Mouse (Mus musculus) right cerebral cortex, postnatal 14 days (tissue): ENCODE measurements around the gene Cst9.

Experiments
- DNase-seq: peaks from one replicate; pipeline ENCODE4 v3.0.0; 2022

The Cst9 gene

DNA sequence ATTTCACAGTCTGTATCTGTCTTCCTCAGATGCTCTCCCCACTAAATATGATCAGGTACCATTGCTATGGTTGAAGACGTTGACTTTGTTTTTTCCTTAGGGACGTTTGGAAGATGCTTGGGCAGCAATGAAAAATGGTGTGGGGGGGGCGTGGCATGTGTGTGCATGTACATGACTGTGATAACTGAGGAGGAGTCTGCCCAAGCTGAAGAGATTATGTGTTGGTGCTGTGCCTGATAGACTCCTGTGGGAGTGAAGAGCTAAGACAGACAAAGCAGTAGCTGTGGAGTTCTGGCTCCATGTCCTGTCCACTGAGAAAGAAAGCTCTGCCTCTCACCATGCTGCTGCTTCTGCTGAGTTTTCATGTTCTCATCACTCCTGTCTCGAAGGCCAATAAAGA is at the start of gene Cst9:
Gene Cst9 (plus strand): TSS at position 236 of the 400 bp plus-strand sequence.
- DNase-seq = no peak

DNA sequence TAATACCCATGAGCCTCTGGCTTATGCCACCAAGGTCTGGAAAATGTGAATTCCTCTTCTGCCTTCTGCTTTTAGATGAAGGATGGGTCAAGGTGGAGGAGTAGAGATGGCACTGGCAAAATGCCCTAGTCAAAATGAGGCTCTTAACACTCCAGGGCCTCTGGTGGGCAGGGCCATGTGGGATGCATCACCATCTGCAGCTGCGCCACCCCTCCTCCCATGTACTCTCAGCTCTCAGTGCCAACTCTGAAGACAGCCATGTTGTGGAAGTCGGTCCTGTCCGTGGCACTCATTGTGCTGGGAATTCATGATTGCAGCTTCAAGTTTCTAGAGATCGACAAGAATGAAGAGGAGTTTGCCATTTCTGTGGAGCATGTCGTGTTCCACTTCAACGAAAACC is 45.8 kb upstream of the Cst9 start, which contains the start of gene Cst12:
Gene Cst12 (plus strand): TSS at position 220 of the 400 bp plus-strand sequence.
- no peak for DNase-seq

DNA sequence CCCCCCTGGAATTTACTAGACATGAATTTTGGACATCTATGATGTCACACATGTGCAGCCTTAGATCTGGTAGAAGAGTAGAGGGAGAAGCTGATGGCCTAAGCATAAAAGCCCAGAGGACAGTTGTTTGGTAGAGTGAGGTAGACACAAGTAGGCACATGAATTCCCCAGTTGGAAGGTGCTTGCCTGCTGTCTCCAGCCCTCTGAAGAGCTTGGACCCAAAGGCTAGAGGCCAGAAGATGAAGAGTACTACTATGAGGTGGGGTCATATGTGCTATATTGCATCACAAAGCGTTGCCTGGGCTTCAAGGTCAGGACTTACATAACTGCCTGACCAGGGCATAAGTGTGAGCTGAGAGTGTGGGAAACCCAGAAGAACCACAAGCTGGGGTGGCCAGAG is 36.5 kb upstream of the Cst9 start, which contains the start of gene Cst8:
Gene Cst8 (plus strand): TSS at position 301 of the 400 bp plus-strand sequence.
- no peak for DNase-seq

DNA sequence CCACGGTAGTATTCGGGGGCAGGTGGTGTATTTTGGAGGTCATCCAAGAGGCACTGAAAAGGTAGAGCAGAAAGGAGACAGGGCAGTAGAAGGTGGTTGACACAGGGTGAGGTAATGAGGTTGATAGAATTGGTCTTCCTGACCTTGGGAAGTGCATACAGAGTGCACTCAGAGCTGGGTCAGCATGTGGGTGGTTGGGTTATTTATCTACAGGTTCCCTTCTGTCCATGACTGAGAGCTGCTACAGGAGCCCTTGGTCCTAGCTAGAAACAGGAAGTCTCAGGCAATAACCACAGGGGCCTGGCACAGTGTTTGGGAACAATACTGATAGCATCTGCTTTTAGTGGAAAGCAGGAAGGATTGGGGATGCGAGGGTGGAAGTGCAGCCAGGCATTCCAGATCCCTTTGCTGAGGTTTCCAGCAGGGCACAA is 33.4 kb upstream of the Cst9 start:
- DNase-seq = no peak

DNA sequence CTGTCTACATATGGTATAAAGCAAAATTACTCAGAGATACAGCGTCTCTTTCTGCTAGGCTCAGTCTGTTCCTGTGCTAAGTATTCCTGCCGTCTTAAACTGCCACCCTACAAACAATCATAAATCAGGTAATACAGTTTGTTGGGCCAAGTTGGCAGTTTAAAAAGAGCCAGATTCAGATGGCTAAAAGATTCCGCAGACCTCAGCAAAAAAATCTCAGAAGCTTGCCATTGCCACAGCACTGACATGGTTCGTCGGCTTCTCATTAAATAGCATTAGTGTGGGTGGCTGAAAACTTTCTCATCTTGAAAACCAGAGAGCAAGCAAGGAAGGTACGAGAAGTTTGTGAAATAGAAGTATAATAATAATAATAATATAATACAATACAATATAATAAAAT is 28.3 kb upstream of the Cst9 start:
- DNase-seq = no peak

DNA sequence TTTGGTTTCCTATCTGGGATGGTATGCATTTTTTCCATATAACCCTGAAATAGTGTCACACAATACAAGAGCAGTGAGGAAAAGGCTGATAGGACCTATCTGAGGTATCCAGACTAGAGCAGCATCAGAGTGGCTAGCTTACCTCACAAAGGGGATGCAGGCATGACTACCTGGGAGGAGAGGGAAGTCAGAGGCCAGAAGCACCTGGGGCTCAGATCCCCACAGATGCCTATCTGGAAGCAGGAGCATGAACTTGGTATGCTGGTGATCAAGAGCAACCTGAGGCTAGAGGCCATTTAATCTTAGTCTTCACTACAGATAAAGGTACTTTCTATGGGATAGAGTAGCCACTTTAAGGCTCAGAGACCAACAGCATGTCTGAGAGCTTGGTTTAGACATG is 15.0 kb upstream of the Cst9 start, which contains the start of gene Cst13:
Gene Cst13 (plus strand): TSS at position 173 of the 400 bp plus-strand sequence.
- DNase-seq = no peak

DNA sequence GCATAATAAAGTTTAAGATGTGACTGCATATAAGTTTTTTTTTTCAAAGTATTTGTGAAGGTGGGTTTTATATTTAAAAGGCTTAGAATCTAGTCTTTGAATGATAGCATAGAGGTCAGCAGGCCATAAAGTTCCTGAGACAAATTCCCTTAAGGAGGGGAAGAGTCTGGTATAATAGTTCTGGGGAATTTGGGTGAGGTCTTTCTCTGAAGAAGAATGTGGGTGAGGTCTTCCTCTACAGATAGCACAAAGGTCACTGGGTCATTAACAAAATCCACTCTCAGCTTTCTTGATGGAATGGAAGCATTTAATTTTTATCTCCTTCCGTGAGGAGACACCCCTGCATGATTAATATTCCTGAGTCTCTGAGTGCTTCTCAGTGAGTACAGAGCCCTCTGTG is 9.0 kb upstream of the Cst9 start:
- DNase-seq = no peak

DNA sequence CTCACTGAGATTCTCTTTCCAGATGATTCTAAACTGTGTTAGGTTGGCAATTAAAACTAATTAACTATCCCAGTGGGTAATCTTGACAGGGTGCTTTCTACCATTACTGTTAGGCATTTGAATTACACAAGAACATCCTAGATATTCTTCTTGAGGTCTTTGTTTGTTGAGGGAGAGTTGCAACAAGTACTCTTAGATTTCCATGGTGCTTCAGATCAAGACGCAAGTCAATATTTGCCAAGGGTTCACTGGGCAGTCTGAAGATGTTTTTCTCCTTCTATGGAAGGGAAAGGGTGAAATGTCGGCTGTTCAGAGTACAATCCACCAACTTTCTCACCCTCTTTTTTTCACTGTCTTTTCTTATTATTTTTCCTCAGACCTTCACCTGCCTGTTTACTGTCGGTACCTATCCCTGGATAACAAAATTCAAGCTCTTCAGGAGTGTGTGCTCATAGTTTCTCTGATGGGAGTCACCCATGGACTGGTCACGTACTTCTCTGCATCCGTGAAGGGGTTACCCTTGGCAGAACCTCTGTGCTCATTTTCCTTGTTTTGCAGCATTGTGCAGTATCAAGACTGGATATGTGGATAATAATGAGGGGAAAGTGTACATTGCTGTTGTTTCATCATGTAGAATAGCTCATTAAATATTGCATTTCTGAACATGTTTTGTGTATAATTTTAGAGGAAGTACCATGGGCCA is 3.3 kb downstream of the Cst9 start:
- no peak for DNase-seq

DNA sequence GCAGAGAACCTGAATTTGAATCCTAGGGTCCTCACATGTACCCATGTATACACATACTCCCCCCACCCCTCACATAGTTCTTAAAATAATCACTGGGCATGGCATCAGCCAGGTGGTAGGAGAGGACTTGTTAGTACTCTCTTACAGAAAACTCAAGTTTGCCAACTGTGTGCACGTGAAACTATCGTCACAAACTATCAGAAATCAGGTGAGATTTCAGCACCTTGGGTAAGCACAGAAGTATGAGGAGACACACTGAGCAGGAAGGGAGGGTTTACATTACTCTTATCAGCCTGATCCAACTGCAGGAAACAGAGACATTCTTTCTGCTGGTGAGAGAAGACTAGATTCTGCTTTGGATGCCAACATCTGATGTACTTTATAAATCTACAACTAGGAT is 4.3 kb downstream of the Cst9 start:
- DNase-seq = no peak

DNA sequence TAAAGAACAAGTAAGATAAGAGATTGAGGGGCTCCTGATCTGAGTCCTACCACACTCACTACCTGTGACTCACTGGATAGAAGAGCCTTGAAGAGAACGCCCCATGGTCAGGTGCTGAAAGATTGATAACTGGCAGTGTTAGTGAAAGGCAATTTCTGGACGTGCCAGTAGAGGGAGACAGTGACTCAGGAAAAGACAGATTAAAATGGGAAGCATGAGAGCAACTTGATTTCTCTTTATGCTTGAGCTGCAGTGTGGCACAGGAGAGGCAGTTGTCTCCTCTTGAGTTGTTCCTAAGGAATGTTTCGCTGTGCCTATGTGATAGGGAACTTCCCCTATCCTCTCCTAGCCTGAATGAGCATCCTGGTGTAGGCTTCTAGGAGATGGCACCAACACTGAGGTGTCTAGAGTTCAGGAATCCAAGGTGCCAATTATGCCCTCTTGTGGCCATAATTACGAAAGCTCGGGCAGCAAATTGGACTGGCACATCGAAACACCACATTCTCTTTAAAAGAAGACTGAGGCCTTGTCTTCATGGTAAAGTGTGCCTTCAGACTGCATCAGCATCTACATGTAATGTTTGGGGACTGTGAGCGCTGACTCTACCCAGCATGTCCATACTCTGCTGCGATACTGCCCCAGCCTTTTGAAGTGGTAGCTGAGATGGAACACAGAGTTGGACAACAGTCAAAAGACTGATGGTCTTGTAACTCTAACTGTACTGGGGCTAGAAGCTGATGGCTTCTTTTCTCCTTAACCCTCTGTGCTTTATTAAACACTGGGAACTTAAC is 16.4 kb downstream of the Cst9 start:
- peak; percentile 77 for DNase-seq

DNA sequence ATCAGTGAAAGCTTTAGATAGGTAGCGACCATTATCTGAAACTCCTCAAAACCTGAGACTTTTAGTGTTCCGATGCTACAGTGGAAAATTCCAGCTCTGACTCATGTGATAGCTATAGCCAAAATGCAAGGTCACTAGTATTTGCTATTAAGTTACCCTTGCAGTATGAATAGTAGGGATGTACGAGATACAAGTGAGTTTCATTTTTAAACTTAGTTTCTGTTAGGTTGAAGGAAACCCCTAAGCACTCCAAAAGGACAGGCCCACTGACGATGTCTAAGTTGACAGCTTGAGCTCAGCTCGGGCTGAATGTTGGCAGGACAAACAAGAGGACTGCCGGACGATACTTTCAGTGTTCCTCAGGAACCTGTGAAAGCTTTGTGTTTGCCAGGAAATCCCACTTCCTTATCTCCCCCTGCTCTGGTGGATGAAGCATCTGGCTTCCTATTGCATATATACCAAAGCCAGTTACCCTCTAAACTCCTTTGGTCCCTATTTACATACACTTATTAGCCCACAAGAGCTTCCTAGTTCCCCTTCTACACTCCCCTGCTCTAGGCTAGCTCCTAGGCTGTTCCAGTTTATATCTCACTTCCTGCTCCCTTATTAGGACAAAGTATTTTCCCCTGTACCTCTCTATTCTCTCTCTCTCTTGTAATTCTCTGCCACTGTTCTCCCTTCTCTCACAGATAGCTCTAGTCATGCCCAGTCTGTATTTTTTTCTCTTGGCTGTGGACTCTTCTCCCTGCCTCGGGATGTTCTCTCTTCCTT is 21.9 kb downstream of the Cst9 start:
- DNase-seq = no peak

DNA sequence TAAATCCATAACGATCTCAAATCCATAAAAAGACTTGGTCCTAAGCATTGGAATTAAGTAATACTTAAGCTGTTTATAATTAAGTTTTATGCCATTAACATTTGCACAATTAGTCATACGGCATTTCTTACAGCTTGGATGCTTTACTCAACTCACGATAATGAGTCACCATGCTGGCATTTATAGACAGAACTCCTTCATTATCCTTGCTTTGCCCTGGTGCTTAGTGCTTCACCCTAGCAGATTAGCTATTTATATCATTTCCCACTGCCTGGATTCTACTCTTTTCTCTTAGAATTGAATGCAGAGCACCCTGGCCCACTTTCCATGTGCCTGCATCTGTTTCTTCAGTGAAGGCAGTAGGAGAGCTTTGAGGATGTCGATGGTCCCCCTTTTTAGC is 22.6 kb downstream of the Cst9 start:
- DNase-seq = no peak

DNA sequence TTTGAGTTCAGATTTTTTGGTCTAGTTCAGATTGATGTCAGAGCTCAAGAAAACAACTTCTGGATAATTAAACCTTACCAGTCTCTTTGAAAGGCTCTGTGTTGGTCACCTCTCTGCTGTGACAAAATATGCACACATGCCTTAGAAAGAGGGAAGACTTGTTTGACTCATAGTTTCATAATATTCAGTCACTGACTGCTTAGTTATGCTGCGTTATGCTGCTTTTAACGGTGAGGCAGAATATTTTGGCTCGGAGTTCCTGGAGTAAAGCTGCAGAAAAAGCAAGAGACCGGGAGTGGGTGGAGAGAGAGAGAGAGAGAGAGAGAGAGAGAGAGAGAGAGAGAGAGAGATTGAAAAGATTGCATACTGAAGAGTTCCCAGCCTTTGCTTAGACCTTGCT is 26.0 kb downstream of the Cst9 start:
- DNase-seq = no peak

DNA sequence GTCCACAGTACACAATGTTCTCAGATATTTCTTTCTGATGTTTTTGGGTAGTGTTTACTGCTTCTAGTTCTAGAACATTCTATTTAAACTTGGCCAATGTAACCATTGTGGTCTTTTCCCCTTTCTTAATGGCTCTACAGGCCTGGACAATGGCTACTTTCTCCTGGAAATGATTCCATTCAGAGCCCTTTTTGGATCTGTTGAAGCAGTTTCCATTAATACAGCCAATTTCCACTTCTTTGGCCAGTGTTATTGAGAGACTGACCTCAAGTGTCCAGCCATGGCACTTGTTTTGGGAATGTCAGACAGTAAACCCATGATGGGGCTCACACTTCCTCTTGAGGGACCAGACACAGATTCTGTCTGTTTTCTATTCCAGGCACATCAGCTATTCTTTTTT is 26.7 kb downstream of the Cst9 start:
- no peak for DNase-seq

DNA sequence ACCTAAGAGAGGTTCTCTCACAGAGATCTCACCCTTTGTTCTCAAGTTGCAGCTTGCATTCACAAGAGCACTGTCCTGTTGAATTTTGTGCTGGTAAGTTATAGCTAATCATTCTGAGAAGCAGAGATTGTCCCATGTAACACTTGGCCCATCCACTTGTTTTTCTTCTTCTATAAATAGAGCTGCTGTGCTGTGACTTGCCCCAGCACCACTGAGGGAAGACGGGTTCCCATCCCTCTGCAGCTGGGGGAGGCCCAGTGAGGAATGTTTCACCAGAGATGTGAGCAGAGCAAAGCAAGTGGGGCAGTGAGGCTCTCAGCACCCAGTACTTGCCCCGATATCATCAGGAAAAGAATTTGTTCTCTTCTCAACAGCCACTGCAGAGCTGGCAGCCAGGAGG is 30.0 kb downstream of the Cst9 start, which contains the start of gene 9230104L09Rik:
Gene 9230104L09Rik (minus strand): TSS at position 73 of the 400 bp plus-strand sequence.
- DNase-seq = no peak

DNA sequence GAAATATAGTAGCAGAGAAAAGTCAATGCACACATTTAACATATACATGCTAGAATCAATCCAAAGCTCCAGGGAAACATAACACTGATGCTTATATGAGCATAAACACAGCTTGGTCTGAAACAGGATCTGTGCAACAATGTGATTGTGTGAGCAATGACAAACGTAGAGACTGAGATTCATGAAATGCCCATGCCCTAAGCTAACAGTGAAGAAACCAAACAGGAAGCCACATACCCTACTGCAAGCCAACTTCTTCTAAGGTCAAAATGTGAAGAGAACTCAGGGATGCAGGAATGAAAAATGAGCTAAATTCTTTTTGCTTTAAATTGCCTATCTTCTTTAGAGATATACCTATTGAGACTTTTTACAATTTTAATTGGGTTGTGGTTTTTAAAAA is 34.0 kb downstream of the Cst9 start:
- DNase-seq = no peak

DNA sequence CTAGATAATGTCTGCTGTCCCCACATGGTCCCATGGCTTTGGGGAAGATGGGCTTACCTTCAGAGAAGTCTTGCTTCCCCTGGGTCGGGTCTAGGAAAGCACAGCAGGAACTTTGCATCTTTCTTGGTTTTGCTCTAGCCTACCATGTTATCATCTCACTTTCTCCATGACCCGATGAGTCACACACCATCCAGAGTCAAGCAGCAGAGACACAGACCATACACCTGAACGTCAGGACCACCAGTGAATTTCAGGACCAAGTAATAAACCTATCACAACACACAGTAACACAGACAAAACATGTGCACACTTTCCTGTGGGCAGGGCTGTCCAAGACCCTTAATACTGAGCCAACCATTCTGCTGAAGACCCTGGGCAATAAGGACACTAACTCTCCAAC is 35.6 kb downstream of the Cst9 start:
- no peak for DNase-seq

DNA sequence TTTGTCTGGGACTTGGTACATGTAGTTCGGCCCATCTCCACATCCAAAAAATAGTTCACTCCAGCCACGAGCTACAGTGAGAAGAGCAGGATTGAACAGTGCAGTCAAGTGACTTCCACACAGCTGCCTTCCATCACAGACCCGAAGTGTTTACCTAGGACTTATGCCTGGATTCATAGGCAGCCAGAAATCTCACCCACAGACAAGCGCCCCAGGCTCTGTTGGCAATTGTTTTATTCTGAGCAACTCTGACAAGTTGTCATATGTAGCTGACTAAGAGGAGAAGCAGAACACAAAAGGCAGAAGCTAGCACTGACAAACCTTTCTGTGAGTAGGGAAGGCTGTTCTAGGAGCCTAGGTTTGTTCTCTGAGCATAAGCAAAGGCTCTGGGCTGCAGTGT is 37.9 kb downstream of the Cst9 start:
- DNase-seq = no peak

DNA sequence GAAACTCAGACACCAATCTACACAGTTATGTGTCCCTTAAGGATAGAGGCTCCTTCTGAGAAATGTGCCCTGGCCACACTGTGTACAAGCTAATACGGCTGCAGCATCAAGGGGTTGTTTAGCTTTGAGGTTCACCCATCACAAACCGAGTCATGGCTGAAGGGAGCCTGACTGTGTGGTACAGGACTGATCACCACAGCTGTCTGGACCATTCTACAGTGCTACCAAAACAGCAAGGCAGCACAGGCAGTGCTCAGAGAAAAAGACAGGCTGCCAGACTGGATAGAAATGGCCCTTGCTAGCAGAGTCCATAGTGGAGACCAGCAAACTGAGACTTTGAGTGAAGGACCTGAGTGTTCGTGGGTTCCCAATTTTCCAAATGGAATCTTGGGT is 39.3 kb downstream of the Cst9 start:
- no peak for DNase-seq

DNA sequence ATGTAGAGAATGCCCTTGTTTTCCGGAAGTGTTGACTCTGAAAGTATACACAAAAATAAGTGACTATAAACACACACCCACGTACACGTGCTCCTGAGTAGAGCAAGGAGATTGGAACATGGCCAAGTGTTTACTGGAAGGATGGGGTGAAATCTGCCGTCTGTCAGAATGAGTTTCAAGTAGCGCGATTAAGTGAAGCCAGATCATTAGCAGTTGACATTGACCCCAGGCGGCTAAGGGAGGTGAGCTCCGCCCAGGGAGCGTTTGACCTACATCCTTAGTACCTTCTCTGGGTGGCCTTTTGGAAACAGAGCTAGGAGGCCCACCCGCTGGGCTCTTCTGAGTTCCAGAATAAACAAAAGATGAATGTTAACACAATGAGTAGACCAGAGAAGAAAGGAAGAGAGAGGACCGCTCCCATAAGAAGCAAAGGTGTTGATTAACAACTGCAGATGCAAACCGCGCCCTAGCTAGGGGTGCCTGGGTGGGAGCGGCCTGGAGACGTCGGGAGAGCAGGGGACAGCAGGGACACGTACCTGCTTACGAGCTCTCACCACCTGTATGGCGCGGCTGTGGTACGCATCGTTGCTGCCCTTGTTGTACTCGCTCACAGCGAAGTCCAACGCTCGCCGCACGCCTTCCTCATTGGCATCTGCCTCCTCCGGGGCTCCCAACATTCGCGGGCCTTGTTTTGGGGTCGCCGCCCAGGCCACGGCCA is 39.8 kb downstream of the Cst9 start:
- DNase-seq = no peak

DNA sequence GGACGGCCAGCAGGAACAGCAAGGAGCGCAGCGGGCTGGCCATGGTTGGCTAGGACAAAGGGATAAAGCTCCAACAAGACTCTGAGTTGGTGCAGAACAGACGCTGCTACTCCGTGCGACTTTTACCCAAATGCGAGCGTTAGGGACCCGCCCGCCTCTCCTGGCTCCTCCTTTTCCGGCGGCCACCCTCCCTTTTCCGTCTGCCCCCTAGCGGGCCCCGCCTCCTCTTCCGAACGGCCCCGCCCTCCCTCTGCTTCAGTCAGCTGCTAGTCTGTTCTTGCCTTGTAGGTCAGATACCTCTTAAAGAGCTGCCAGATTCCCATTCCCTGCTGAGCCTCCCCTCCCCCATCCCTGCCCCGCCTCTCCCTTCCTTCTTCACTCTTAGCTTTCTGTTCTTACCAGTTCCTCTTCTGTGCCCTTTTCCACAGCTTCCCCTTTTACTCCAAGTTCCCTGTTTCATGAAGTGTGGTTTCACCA is 40.4 kb downstream of the Cst9 start, which contains the start of gene Cst3:
Gene Cst3 (minus strand): TSS at position 358 of the 477 bp plus-strand sequence.
- DNase-seq = peak; percentile 92

DNA sequence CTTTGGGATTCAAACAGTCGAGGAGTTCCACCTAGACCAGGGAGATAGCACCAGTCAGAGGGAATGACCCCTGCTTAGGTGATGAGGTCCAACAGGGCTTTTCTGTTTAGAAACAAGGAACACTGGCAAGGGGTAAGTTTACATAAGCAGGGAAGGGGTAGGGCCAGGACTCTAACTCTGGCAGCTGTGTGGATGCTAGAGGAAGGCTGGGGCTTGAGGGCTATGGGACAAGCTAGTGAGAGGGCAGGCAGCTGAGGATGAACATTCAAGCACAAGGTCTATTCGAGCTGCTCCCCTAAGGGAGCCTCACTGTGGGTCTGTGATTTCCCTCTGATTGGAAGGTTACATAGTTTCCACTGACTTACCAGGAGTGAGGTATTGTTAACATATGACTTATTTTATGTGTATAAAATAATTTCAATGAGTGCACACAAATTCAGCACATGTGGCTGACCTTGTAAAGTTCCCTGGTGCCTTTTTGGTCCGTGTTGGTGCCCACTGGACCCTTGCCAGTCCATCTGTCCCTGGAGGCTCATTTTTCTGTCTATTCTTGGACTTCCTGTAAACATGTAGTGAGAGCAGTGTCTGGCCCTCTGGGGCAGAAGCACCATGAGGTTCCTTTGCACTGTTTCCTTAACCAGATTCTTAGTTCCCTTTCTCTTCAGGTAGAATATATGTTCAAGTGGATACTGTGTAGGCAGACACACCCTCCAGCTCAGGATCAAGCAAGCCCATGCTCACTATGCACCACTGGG is 42.2 kb downstream of the Cst9 start:
- peak; percentile 32 for DNase-seq
